Mouse (Mus musculus): ENCODE data around the gene Fra10ac1. TPM values are rescaled to one million over a fixed set of nuclear protein-coding genes. Genes with fewer than 3 reads are reported as not detected.

Gene Fra10ac1
- polyA plus RNA-seq, 1 experiment from 2014 or later, result 25.8 TPM

Other genes with a start within 250 kb of the Fra10ac1 start
- 5.3 and 5.5 TPM in 2 replicates for gene Myof, start 180.6 kb downstream of the Fra10ac1 start, polyA plus RNA-seq (2014; fragmentation: Nextera tagmentation; extraction: Ambion mirVana)
- 28.3 and 28.4 TPM in 2 replicates for gene Cep55, start 169.1 kb downstream of the Fra10ac1 start, polyA plus RNA-seq (2014; fragmentation: Nextera tagmentation; extraction: Ambion mirVana)
- gene Ffar4, start 127.1 kb downstream of the Fra10ac1 start, polyA plus RNA-seq (2014; fragmentation: Nextera tagmentation; extraction: Ambion mirVana), result not detected in 2 replicates
- gene Rbp4, start 98.9 kb downstream of the Fra10ac1 start, polyA plus RNA-seq (2014; fragmentation: Nextera tagmentation; extraction: Ambion mirVana), result 0.77 and 0.81 TPM in 2 replicates
- gene Pde6c, start 91.4 kb downstream of the Fra10ac1 start, polyA plus RNA-seq (2014; fragmentation: Nextera tagmentation; extraction: Ambion mirVana), result not detected in 2 replicates
- 0.14 TPM in 1 of 2 replicates, not detected in the other for gene Lgi1, start 40.4 kb upstream of the Fra10ac1 start, polyA plus RNA-seq (2014; fragmentation: Nextera tagmentation; extraction: Ambion mirVana)
- 1.5 and 1.7 TPM in 2 replicates for gene Slc35g1, start 171.8 kb upstream of the Fra10ac1 start, polyA plus RNA-seq (2014; fragmentation: Nextera tagmentation; extraction: Ambion mirVana)